Mouse (Mus musculus) cerebellum, adult (tissue): Measurements from ENCODE around the gene Med13l.
A peak's percentile ranks its signal among the peaks of the same experiment; 100 is the strongest.
"Not testable (repeated sequence)": the region's sequence is repeated elsewhere in the genome, so short reads cannot be mapped to it uniquely, and the experiment has no call there.

Experiments used
- ATAC-seq: cut with Nextera tagmentation; 2 replicates; pipeline ENCODE4 v1.9.2; 2017; ENCODE audit warnings: mild to moderate bottlenecking, moderate library complexity, mixed read lengths; ENCODE audit not compliant: insufficient number of reproducible peaks, low FRiP score, low TSS enrichment

Gene Med13l

GRCm38 (mm10) chr5:118652611-118653010 lies 92.1 kb downstream of the Med13l start:
- ATAC-seq, result no peak

GRCm38 (mm10) chr5:118653119-118653518 lies 92.6 kb downstream of the Med13l start:
- ATAC-seq, result not testable (repeated sequence)

GRCm38 (mm10) chr5:118654599-118654998 lies 94.1 kb downstream of the Med13l start:
- no peak for ATAC-seq

GRCm38 (mm10) chr5:118655025-118655424 lies 94.5 kb downstream of the Med13l start:
- no peak for ATAC-seq

- no peak for ATAC-seq
Observed at GRCm38 (mm10) chr5:118655428-118655827, 94.9 kb downstream of the Med13l start.

GRCm38 (mm10) chr5:118655966-118656365 lies 95.5 kb downstream of the Med13l start:
- no peak for ATAC-seq

- no peak for ATAC-seq
Observed at GRCm38 (mm10) chr5:118658256-118658837, 97.9 kb downstream of the Med13l start.

GRCm38 (mm10) chr5:118659713-118660112 lies 99.2 kb downstream of the Med13l start:
- 0 out of 2 replicates have a peak, but pooled peaks have one; percentile 20 for ATAC-seq

GRCm38 (mm10) chr5:118661751-118662150 lies 101.3 kb downstream of the Med13l start:
- ATAC-seq, result no peak

- no peak for ATAC-seq
Observed at GRCm38 (mm10) chr5:118663999-118664398, 103.5 kb downstream of the Med13l start.

- ATAC-seq, result no peak
Observed at GRCm38 (mm10) chr5:118665023-118665422, 104.5 kb downstream of the Med13l start.

GRCm38 (mm10) chr5:118666437-118667207 lies 106.1 kb downstream of the Med13l start:
- ATAC-seq, result no peak

GRCm38 (mm10) chr5:118667863-118668262 lies 107.4 kb downstream of the Med13l start:
- no peak for ATAC-seq

GRCm38 (mm10) chr5:118668931-118669330 lies 108.5 kb downstream of the Med13l start:
- no peak for ATAC-seq

GRCm38 (mm10) chr5:118672111-118672510 lies 111.6 kb downstream of the Med13l start:
- ATAC-seq, result no peak

- ATAC-seq, result no peak
Observed at GRCm38 (mm10) chr5:118673859-118674258, 113.4 kb downstream of the Med13l start.

GRCm38 (mm10) chr5:118674321-118674720 lies 113.8 kb downstream of the Med13l start:
- no peak for ATAC-seq

GRCm38 (mm10) chr5:118675697-118676096 lies 115.2 kb downstream of the Med13l start:
- ATAC-seq, result no peak

GRCm38 (mm10) chr5:118676151-118676918 lies 115.9 kb downstream of the Med13l start:
- no peak for ATAC-seq

- no peak for ATAC-seq
Observed at GRCm38 (mm10) chr5:118679283-118679835, 118.9 kb downstream of the Med13l start.

GRCm38 (mm10) chr5:118680853-118681252 lies 120.4 kb downstream of the Med13l start:
- no peak for ATAC-seq
